Mouse (Mus musculus) heart, postnatal 0 days (tissue): Measurements from ENCODE around the gene Mipep.

Experiments
- CTCF ChIP-seq: IDR thresholded peaks from 2 replicates; pipeline ENCODE4 v1.5.1; 2016; ENCODE audit warnings: antibody characterized with exemption, control low read depth, low read depth
- EP300 ChIP-seq: IDR thresholded peaks from 2 replicates; pipeline ENCODE4 v1.6.1; 2016; ENCODE audit warnings: antibody characterized with exemption, low read depth

GRCm38 (mm10) chr14:60806891-60807344 lies 22.5 kb downstream of the Mipep start:
- TF ChIP-seq EP300 (no peak), CTCF (no peak)
